Mouse (Mus musculus): ENCODE measurements around the gene Fat3.

Gene Fat3

DNA sequence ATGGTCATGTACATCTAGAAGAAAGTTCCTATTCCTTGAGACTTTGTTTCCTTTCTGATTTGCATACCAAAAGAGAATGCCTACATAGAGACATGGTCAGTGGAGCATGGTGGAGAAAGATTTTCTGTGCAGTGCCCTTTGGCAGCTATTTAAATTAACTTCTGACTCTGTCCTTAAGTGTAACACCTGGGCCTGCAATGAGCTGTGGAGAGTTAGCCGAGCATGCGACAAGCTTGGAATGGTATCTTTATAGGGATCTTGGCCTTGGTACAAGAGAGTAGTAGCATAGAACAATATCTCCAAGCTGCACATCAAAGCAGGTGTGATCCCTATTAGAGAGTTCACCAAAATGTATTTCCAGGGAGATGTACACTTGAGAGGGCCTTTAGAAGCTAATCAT lies 368.0 kb downstream of the Fat3 start:
- no peak for DNase-seq (ENCODE audit: low read depth)

GRCm38 (mm10) chr9:16132594-16132993 lies 368.5 kb downstream of the Fat3 start:
- DNase-seq (ENCODE audit: low read depth): no peak

DNA sequence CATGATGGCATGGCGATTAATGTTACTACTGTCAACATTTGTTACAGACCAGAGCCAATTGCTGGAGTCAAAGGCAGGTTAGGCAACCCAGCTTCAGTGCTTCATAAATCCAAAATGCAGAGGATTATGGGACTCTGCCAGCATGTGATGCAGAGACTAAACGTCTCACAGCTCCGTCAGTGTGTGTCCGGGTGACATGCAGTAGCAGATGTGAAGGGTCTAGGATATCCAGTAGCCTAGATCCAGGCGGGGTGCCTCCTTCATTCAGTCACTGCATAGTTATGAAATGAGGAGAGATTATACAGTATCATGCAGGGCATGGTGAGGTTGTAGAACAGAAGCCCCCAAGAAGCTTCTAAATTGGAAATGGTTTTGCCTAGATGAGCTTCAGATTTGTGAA lies 379.3 kb downstream of the Fat3 start:
- DNase-seq (ENCODE audit: low read depth): no peak

GRCm38 (mm10) chr9:16114821-16115485 lies 386.1 kb downstream of the Fat3 start:
- DNase-seq (ENCODE audit: low read depth): no peak

- DNase-seq (ENCODE audit: low read depth): no peak
Observed at GRCm38 (mm10) chr9:16113936-16114642, 387.0 kb downstream of the Fat3 start.

GRCm38 (mm10) chr9:16107900-16108299 lies 393.2 kb downstream of the Fat3 start:
- DNase-seq (ENCODE audit: low read depth): no peak

DNA sequence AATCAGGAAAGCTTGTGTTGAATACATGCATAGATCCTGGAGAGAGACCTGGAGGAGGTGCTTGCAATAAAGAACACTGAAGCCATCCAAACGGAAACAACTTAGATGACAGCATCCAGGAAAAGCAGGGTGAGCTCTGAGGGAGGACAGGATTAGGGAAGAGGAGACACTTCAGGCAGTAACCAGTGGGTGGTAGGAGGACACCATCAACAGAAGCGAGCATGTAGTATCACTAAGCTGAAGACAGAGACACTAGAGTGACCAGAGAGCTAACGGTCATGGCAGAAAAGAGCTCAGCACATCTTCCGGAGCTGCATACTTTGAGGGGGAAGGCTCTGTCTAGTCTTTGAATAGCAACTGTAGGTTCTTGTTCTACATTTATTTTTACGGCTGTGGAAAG lies 393.7 kb downstream of the Fat3 start:
- DNase-seq (ENCODE audit: low read depth): no peak

DNA sequence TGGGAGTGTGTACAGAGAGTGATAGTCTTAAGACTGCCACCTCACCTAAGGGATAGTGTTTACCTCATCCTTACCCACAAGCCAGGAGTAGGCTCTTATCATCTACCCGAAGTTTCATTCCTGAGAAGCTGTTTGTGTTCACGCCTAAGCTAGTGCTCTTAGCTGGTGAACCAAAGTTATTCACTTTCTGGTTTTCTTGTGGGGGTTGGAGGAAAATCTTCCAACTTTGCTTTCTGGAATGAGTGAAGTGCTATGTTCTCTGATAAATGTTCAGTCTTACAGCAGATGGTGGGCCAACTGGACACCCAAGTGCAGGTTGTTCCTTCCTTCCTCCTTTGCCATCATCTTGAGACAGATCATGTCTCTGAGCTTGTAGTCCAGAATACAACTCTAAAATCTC lies 402.5 kb downstream of the Fat3 start:
- no peak for DNase-seq (ENCODE audit: low read depth)

- no peak for DNase-seq (ENCODE audit: low read depth)
Observed at GRCm38 (mm10) chr9:16093047-16093668, 407.9 kb downstream of the Fat3 start.

DNA sequence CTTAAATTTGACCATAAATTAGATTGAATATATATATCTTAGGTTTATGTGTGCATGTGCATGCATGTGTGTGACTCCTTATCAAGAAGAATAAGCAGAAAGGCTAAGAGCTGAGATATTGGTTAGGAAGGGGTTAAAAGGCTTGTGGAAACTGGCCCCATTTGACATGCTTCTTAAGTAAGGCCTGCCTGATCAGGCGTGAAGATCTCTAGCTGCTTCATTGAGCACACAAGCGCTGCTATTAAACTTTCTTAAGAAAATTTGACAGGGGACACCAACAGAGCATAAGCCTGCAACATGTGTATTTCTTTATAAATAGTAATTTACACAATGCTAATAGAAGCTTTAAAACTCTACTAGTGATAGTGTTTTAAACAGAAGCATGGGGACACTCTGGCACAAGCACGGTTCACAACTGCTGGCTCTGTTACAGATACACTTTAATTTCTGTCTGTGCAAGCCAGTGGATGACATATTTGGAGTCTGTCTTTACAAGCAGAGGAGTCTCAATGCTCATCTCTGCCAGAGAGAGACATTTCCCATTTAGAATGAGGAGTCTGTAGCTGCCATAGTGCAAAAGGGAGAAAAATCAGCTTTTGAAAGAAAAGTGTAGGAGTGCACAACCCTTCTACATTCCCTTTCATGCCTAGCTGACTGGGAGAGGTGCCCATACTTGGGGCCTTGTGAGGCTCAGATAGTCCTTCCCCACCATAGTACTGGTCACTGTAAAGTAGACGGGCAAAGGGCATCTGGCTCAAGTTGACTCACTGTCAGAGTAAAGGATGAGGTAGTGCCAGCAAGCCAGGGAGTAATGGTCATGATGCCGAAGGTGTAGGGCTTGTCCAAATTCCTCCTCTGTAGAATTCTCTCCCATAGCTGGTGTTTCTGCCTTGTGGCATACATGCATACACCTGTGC lies 408.8 kb downstream of the Fat3 start:
- no peak for DNase-seq (ENCODE audit: low read depth)

- no peak for DNase-seq (ENCODE audit: low read depth)
Observed at GRCm38 (mm10) chr9:16079292-16079691, 421.8 kb downstream of the Fat3 start.

GRCm38 (mm10) chr9:16074664-16075063 lies 426.4 kb downstream of the Fat3 start:
- no peak for DNase-seq (ENCODE audit: low read depth)

DNA sequence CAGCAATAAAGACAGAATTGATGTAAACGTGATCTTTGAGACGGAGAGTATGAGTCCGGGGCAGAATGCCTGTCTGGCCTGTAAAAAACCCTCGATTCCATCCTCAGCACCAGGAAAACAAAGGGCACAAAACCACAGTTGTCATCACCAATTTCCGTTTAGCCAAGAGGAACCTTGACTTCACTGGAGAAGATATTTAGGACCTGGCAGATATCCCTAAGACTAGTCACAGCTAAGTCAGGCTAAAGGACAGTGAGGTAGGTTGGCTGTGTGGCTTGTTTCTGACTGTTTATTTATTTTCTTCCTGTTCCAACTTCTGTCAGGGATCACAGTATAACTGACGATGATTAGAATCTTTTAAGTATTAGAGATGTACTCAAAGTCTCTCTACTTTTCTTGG lies 427.0 kb downstream of the Fat3 start:
- DNase-seq (ENCODE audit: low read depth): no peak

DNA sequence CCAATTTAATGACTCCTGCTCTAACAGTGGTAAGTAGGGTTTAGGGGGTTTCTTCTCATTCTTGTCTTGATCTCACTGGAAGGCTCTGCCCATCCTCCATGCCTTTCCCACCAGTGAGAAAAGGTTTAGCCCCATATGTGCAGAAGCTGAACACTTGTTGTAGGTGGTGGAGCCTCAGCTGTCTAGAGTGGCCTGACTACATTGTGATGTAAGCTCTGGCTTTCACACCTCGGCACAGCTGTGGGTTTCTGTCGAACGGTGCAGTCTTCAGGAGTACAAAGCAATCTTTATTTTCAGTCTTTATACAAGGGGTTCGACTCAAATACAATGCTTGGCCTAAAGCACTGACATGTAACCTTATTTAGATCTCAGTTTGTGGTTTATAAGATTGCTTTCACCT lies 437.6 kb downstream of the Fat3 start:
- no peak for DNase-seq (ENCODE audit: low read depth)

DNA sequence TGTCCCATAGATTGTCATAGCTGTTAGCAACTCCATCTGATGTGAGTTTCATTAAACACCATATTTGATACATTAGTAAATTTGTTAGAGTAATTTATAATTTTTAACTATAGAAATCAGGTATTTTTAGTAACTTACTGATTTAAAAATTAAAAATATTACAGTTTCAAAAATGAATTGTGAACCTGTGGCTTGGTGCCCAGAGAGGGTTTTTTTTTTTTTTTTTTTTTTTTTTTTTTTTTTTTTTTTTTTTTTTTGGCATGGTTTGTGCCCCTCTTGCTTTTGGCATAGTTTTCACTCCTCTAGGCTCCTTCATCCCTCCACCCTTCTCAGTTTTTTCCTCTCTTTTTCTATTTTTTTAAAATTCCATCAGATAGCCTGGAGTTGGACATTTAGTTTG lies 438.6 kb downstream of the Fat3 start:
- DNase-seq (ENCODE audit: low read depth): no peak

- no peak for DNase-seq (ENCODE audit: low read depth)
Observed at GRCm38 (mm10) chr9:16046686-16047085, 454.4 kb downstream of the Fat3 start.

DNA sequence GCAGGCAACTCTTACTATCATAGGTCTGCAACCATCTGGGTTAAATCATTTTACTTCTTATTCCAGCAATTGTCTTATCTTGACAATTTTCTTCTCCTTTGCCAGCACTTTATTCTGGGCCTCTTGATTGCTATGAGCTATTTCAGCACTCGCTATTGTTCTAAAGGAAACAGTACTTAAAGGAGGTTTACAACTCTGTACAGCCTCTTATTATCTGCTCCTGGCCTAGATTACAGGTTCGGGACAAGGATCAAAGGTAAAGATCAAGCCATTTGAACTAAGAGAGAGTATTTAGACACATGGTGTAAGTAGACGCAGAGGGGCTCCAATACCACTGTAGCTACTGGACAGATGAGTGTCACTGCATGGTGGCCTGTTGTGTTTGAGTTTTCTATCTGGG lies 463.7 kb downstream of the Fat3 start:
- no peak for DNase-seq (ENCODE audit: low read depth)

- no peak for DNase-seq (ENCODE audit: low read depth)
Observed at GRCm38 (mm10) chr9:16036346-16036745, 464.7 kb downstream of the Fat3 start.

GRCm38 (mm10) chr9:16029715-16030285 lies 471.3 kb downstream of the Fat3 start:
- DNase-seq (ENCODE audit: low read depth): no peak

- DNase-seq (ENCODE audit: low read depth): no peak
Observed at GRCm38 (mm10) chr9:16029066-16029465, 472.0 kb downstream of the Fat3 start.

GRCm38 (mm10) chr9:16028394-16028911 lies 472.6 kb downstream of the Fat3 start:
- no peak for DNase-seq (ENCODE audit: low read depth)

DNA sequence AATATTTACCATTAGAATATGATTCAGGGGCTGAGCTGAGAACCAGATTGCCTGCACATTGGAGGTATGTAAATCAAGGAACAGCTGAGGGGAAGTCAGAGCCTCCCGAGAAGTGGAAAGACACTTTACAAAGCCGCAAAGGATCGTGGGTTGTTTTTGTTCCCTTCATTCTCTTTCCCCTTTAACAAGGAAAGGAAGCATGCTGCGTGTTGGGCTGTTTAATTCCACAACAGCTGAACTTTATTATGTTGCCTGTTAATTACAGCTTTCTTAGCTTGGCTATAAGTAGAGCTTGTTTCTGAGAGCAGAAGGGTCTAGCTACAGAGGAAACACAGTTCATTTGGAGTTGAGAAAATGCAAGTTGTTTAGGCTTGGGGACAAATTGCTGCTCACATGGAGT lies 475.0 kb downstream of the Fat3 start:
- DNase-seq (ENCODE audit: low read depth): no peak

Data from naive thymus-derived CD4-positive, alpha-beta T cell, adult 2 months (primary cell).